Mouse (Mus musculus) heart, embryonic 10.5 days (tissue): ENCODE measurements around the gene Capns2. TPM values are rescaled to one million over a fixed set of nuclear protein-coding genes. Genes with fewer than 3 reads are reported as not detected.
"Not testable (repeated sequence)": the region's sequence is repeated elsewhere in the genome, so short reads cannot be mapped to it uniquely, and the experiment has no call there.

ENCODE experiments used
- DNase-seq: peaks from one replicate; pipeline ENCODE4 v3.0.0-alpha.2; 2017; ENCODE audit warnings: low spot score
- H3K27ac ChIP-seq: fragments of 300-500 bp; sonication (generic); 2 replicates; pipeline ENCODE4 v1.5.1; 2016; ENCODE audit warnings: mild to moderate bottlenecking
- H3K27me3 ChIP-seq: fragments of 300-500 bp; sonication (generic); 2 replicates; pipeline ENCODE4 v1.6.1; 2016; ENCODE audit warnings: mild to moderate bottlenecking; ENCODE audit not compliant: poor library complexity, insufficient read depth, severe bottlenecking
- H3K36me3 ChIP-seq: fragments of 300-500 bp; sonication (generic); 2 replicates; pipeline ENCODE4 v1.6.1; 2016; ENCODE audit warnings: mild to moderate bottlenecking, moderate library complexity
- H3K4me1 ChIP-seq: fragments of 300-500 bp; sonication (generic); 2 replicates; pipeline ENCODE4 v1.6.1; 2016; ENCODE audit warnings: mild to moderate bottlenecking
- H3K4me3 ChIP-seq: fragments of 300-500 bp; sonication (generic); 2 replicates; pipeline ENCODE4 v1.5.1; 2016; ENCODE audit warnings: mild to moderate bottlenecking, moderate library complexity
- H3K9me3 ChIP-seq: fragments of 300-500 bp; sonication (generic); 2 replicates; pipeline ENCODE4 v1.6.1; 2016; ENCODE audit warnings: mild to moderate bottlenecking, moderate library complexity
- WGBS: fragments of 180-500 bp; shearing (Covaris S2); methylation state at CpG from one replicate; pipeline ENCODE4 v1.1.7; 2016; 5-methylcytosine and 5-hydroxymethylcytosine counted together
- polyA plus RNA-seq: library from polyadenylated mRNA; unstranded; fragments of >200 nt; fragmentation: Nextera tagmentation; extraction: Ambion mirVana; gene quantifications from 2 replicates; pipeline ENCODE4 v1.2.1, GENCODE M21; 2016

The Capns2 gene
- polyA plus RNA-seq, 1 experiment from 2014 or later = 0.26 TPM

GRCm38 (mm10) chr8:92883771-92884170 is 17.4 kb upstream of the Capns2 start:
- no peak overlapping the region for H3K27ac ChIP-seq
- no peak for DNase-seq
- no peaks in the 10 kb centered on the region for H3K27me3 ChIP-seq
- H3K36me3 ChIP-seq = peaks cover 7% of the 10 kb centered on the region
- 81% methylated on average over 2 of the region's 2 CpGs for WGBS
- H3K4me3 ChIP-seq = no peak overlapping the region
- H3K4me1 ChIP-seq = no peaks in the 10 kb centered on the region
- H3K9me3 ChIP-seq = no peaks in the 10 kb centered on the region; the same call in none of the 2 replicates

GRCm38 (mm10) chr8:92892216-92892615 is 9.0 kb upstream of the Capns2 start:
- not testable (repeated sequence) for DNase-seq, H3K27me3 ChIP-seq, H3K4me3 ChIP-seq, H3K27ac ChIP-seq, H3K9me3 ChIP-seq, H3K4me1 ChIP-seq, H3K36me3 ChIP-seq
- 62% methylated on average over 3 of the region's 3 CpGs for WGBS

- no peaks in the 10 kb centered on the region for H3K36me3 ChIP-seq
- WGBS = 70% methylated on average over 2 of the region's 2 CpGs
Measured at GRCm38 (mm10) chr8:92893870-92894269, 7.3 kb upstream of the Capns2 start.

GRCm38 (mm10) chr8:92895053-92895452 is 6.2 kb upstream of the Capns2 start:
- DNase-seq = no peak
- Histone ChIP-seq H3K36me3 (no peaks in the 10 kb centered on the region), H3K27ac (no peak overlapping the region), H3K4me3 (no peak overlapping the region), H3K27me3 (no peaks in the 10 kb centered on the region), H3K4me1 (no peaks in the 10 kb centered on the region), H3K9me3 (no peaks in the 10 kb centered on the region)
- 86% methylated on average over 7 of the region's 7 CpGs for WGBS

More at GRCm38 (mm10) chr8:92893870-92894269, 7.3 kb upstream of the Capns2 start:
- H3K9me3 ChIP-seq = no peaks in the 10 kb centered on the region
- H3K27me3 ChIP-seq = no peaks in the 10 kb centered on the region
- no peaks in the 10 kb centered on the region for H3K4me1 ChIP-seq
- no peak for DNase-seq
- no peak overlapping the region for H3K4me3 ChIP-seq
- no peak overlapping the region for H3K27ac ChIP-seq

GRCm38 (mm10) chr8:92896056-92896455 is 5.2 kb upstream of the Capns2 start:
- no peak overlapping the region for H3K27ac ChIP-seq

GRCm38 (mm10) chr8:92896611-92897010 is 4.6 kb upstream of the Capns2 start:
- no peaks in the 10 kb centered on the region for H3K4me1 ChIP-seq
- no peaks in the 10 kb centered on the region for H3K36me3 ChIP-seq
- WGBS = 65% methylated on average over 5 of the region's 5 CpGs
- no peak overlapping the region for H3K27ac ChIP-seq
- H3K9me3 ChIP-seq = no peaks in the 10 kb centered on the region
- H3K4me3 ChIP-seq = no peak overlapping the region
- no peak for DNase-seq
- no peaks in the 10 kb centered on the region; the same call in 1 of the 2 replicates for H3K27me3 ChIP-seq

More at GRCm38 (mm10) chr8:92896056-92896455, 5.2 kb upstream of the Capns2 start:
- Histone ChIP-seq H3K4me3 (no peak overlapping the region), H3K36me3 (no peaks in the 10 kb centered on the region), H3K27me3 (no peaks in the 10 kb centered on the region), H3K9me3 (no peaks in the 10 kb centered on the region), H3K4me1 (no peaks in the 10 kb centered on the region)
- no peak for DNase-seq
- 63% methylated on average over 1 of the region's 1 CpGs for WGBS

- no peak for DNase-seq
- Histone ChIP-seq H3K4me3 (no peak overlapping the region), H3K27me3 (no peaks in the 10 kb centered on the region; the same call in 1 of the 2 replicates), H3K36me3 (no peaks in the 10 kb centered on the region), H3K4me1 (no peaks in the 10 kb centered on the region), H3K9me3 (no peaks in the 10 kb centered on the region), H3K27ac (no peak overlapping the region)
- WGBS = 73% methylated on average over 4 of the region's 4 CpGs
Measured at GRCm38 (mm10) chr8:92897794-92898193, 3.4 kb upstream of the Capns2 start.

GRCm38 (mm10) chr8:92899590-92899989 is 1.6 kb upstream of the Capns2 start:
- no peak for DNase-seq
- no peaks in the 10 kb centered on the region for H3K4me1 ChIP-seq
- WGBS = 87% methylated on average over 9 of the region's 9 CpGs
- H3K4me3 ChIP-seq = no peak overlapping the region
- H3K27me3 ChIP-seq = no peaks in the 10 kb centered on the region; the same call in 1 of the 2 replicates
- H3K27ac ChIP-seq = no peak overlapping the region
- H3K36me3 ChIP-seq = no peaks in the 10 kb centered on the region
- no peaks in the 10 kb centered on the region for H3K9me3 ChIP-seq

GRCm38 (mm10) chr8:92902981-92903380 is 1.8 kb downstream of the Capns2 start:
- DNase-seq = no peak
- Histone ChIP-seq H3K27ac (no peak overlapping the region), H3K4me1 (no peaks in the 10 kb centered on the region), H3K4me3 (no peak overlapping the region), H3K27me3 (no peaks in the 10 kb centered on the region; the same call in 1 of the 2 replicates), H3K36me3 (no peaks in the 10 kb centered on the region), H3K9me3 (no peaks in the 10 kb centered on the region)
- WGBS = 81% methylated on average over 2 of the region's 2 CpGs

- Histone ChIP-seq H3K36me3 (no peaks in the 10 kb centered on the region), H3K27ac (no peak overlapping the region), H3K4me3 (no peak overlapping the region), H3K27me3 (no peaks in the 10 kb centered on the region; the same call in 1 of the 2 replicates), H3K9me3 (no peaks in the 10 kb centered on the region), H3K4me1 (no peaks in the 10 kb centered on the region)
- 90% methylated on average over 11 of the region's 11 CpGs for WGBS
- DNase-seq = no peak
Measured at GRCm38 (mm10) chr8:92903488-92904135, 2.4 kb downstream of the Capns2 start.

- no peak overlapping the region for H3K4me3 ChIP-seq
- H3K27me3 ChIP-seq = no peaks in the 10 kb centered on the region; the same call in 1 of the 2 replicates
- no peaks in the 10 kb centered on the region for H3K9me3 ChIP-seq
- no peaks in the 10 kb centered on the region for H3K4me1 ChIP-seq
- no peak overlapping the region for H3K27ac ChIP-seq
- WGBS = 91% methylated on average over 9 of the region's 9 CpGs
- H3K36me3 ChIP-seq = no peaks in the 10 kb centered on the region
- no peak for DNase-seq
Measured at GRCm38 (mm10) chr8:92906553-92906952, 5.3 kb downstream of the Capns2 start.

- no peak for DNase-seq
- H3K9me3 ChIP-seq = no peaks in the 10 kb centered on the region
- WGBS = 75% methylated on average over 2 of the region's 2 CpGs
- H3K4me1 ChIP-seq = no peaks in the 10 kb centered on the region
- H3K36me3 ChIP-seq = no peaks in the 10 kb centered on the region
- no peak overlapping the region for H3K27ac ChIP-seq
- H3K27me3 ChIP-seq = no peaks in the 10 kb centered on the region
- H3K4me3 ChIP-seq = no peak overlapping the region
Measured at GRCm38 (mm10) chr8:92908448-92908847, 7.2 kb downstream of the Capns2 start.

GRCm38 (mm10) chr8:92911477-92911876 is 10.3 kb downstream of the Capns2 start:
- no peaks in the 10 kb centered on the region for H3K36me3 ChIP-seq
- no peak overlapping the region for H3K4me3 ChIP-seq
- no peaks in the 10 kb centered on the region for H3K9me3 ChIP-seq
- no peaks in the 10 kb centered on the region for H3K4me1 ChIP-seq
- DNase-seq = no peak
- 81% methylated on average over 3 of the region's 3 CpGs for WGBS
- H3K27ac ChIP-seq = no peak overlapping the region
- no peaks in the 10 kb centered on the region for H3K27me3 ChIP-seq

GRCm38 (mm10) chr8:92913396-92913795 is 12.2 kb downstream of the Capns2 start:
- no peak for DNase-seq
- Histone ChIP-seq H3K4me1 (no peaks in the 10 kb centered on the region), H3K9me3 (no peaks in the 10 kb centered on the region), H3K27me3 (no peaks in the 10 kb centered on the region), H3K4me3 (no peak overlapping the region), H3K27ac (no peak overlapping the region), H3K36me3 (no peaks in the 10 kb centered on the region)
- 78% methylated on average over 7 of the region's 7 CpGs for WGBS
